In the genomic region with DNA sequence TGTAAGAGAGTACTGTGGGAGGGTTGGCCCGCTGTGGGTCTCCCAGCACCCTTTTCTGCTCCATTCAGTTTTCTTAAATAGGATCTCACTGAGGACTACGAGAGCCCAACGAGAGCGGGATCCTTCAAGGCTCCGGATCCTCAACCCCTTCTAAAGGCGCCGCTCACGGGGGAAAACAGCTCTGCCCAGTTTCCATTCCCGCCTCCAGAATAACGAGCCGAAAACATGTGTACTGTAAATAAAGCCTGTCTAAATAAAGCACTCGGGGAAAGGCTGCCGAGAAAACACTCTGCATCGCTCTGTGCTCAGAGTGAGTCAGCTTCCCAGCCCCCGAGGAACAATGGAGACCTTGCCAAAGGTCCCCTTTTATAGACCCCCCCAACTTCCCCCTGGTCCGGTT, we compare ENCODE assay signal across 10 mouse cellular contexts.
DNase-seq lines count a peak whose midpoint lies in the region; ATAC-seq and TF ChIP-seq lines count a peak whose summit lies in the region.
"Had no signal": no experiment of that assay in that cellular context is flagged by ENCODE, and none has a peak within 500 bp of the region (broad histone marks: within the 10 kb centered on the region; RNA-seq: fewer than 3 reads in every experiment).

No protein-coding gene starts in this region.

- H3K27me3 ChIP-seq in kidney, postnatal 0 days (ENCODE audit: insufficient read depth, low read length): no peaks in the 10 kb centered on the region; the same call in 1 of the 2 replicates
- H3K27me3 ChIP-seq in embryonic facial prominence, embryonic 12.5 days: peaks cover 93% of the 10 kb centered on the region
- H3K27me3 ChIP-seq in heart, postnatal 0 days (ENCODE audit: control insufficient read depth, insufficient read depth, low read length): peaks cover 42% of the 10 kb centered on the region; the same call in 1 of the 2 replicates

- 0 out of 2 replicates have a peak overlapping the region, but pooled peaks have one; percentile 13 for H3K27ac ChIP-seq in kidney, postnatal 0 days
- H3K27ac ChIP-seq in embryonic facial prominence, embryonic 12.5 days: no peak overlapping the region
- H3K27ac ChIP-seq in heart, postnatal 0 days (ENCODE audit: low read depth): peak overlapping the region; percentile 84; the same call in 1 of the 2 replicates
- H3K27ac ChIP-seq in left cerebral cortex, adult 2 months: no peak overlapping the region

- no peak overlapping the region for H3K4me3 ChIP-seq in kidney, postnatal 0 days (replicated peaks; ENCODE audit: low read depth, low read length)
- H3K4me3 ChIP-seq in embryonic facial prominence, embryonic 12.5 days: no peak overlapping the region
- no peak overlapping the region for H3K4me3 ChIP-seq in heart, postnatal 0 days (ENCODE audit: low read depth, low read length)
- no peak overlapping the region for H3K4me3 ChIP-seq in left cerebral cortex, adult 2 months

- WGBS in kidney, postnatal 0 days: 19% methylated on average over 16 of the region's 16 CpGs
- 18% methylated on average over 16 of the region's 16 CpGs for WGBS in embryonic facial prominence, embryonic 12.5 days
- 25% methylated on average over 16 of the region's 16 CpGs for WGBS in heart, postnatal 0 days

- no peak overlapping the region for H3K9ac ChIP-seq in kidney, postnatal 0 days (ENCODE audit: low read depth, low read length)
- no peak overlapping the region for H3K9ac ChIP-seq in embryonic facial prominence, embryonic 12.5 days
- no peak overlapping the region for H3K9ac ChIP-seq in heart, postnatal 0 days (replicated peaks; ENCODE audit: low read depth, low read length)

- no peak for DNase-seq in kidney, postnatal 0 days (ENCODE audit: low spot score)
- DNase-seq in kidney, postnatal 36 days: no peak
- DNase-seq in heart, postnatal 0 days (ENCODE audit: low spot score): no peak
- peak; percentile 57 for DNase-seq in lung, postnatal 10 days
- DNase-seq in left cerebral cortex, adult 2 months (ENCODE audit: extremely low spot score in 1 of 2, low spot score in 2 of 2): no peak
- no peak for DNase-seq in ovary, adult 18-20 months (ENCODE audit: low spot score)
- DNase-seq: adrenal gland, postnatal 25 days; cerebellum, postnatal 36 days; right cerebral cortex, postnatal 4 days had no signal

- H3K4me2 ChIP-seq in kidney, postnatal 0 days (ENCODE audit: low read length): no peak overlapping the region
- 0 out of 2 replicates have a peak overlapping the region, but pooled peaks have one; percentile 5 for H3K4me2 ChIP-seq in embryonic facial prominence, embryonic 12.5 days (replicated peaks)
- H3K4me2 ChIP-seq in heart, postnatal 0 days (ENCODE audit: low read depth, low read length): no peak overlapping the region

- no peaks in the 10 kb centered on the region for H3K36me3 ChIP-seq in kidney, postnatal 0 days (ENCODE audit: insufficient read depth, low read length)
- H3K36me3 ChIP-seq in embryonic facial prominence, embryonic 12.5 days: no peaks in the 10 kb centered on the region
- no peaks in the 10 kb centered on the region for H3K36me3 ChIP-seq in heart, postnatal 0 days (replicated peaks; ENCODE audit: control insufficient read depth, insufficient read depth, low read length)

- TF ChIP-seq EP300 in heart, postnatal 0 days (IDR thresholded peaks at IDR 0.05; ENCODE audit: low read depth): no peak

- no peak for TF ChIP-seq CTCF in kidney, postnatal 0 days (IDR thresholded peaks at IDR 0.05; ENCODE audit: low read depth)
- no peak for TF ChIP-seq CTCF in heart, postnatal 0 days (IDR thresholded peaks at IDR 0.05; ENCODE audit: low read depth)
- TF ChIP-seq CTCF in left cerebral cortex, adult 2 months (IDR thresholded peaks at IDR 0.05): no peak

- no peaks in the 10 kb centered on the region for H3K9me3 ChIP-seq in kidney, postnatal 0 days (replicated peaks; ENCODE audit: low read length)
- no peaks in the 10 kb centered on the region for H3K9me3 ChIP-seq in embryonic facial prominence, embryonic 12.5 days
- no peaks in the 10 kb centered on the region for H3K9me3 ChIP-seq in heart, postnatal 0 days (replicated peaks; ENCODE audit: control insufficient read depth, low read length)

- H3K4me1 ChIP-seq in kidney, postnatal 0 days (replicated peaks; ENCODE audit: insufficient read depth, low read length): peaks cover 3% of the 10 kb centered on the region; the same call in 1 of the 2 replicates
- H3K4me1 ChIP-seq in embryonic facial prominence, embryonic 12.5 days: peaks cover 44% of the 10 kb centered on the region
- H3K4me1 ChIP-seq in heart, postnatal 0 days (ENCODE audit: control insufficient read depth, insufficient read depth): no peaks in the 10 kb centered on the region

- intact Hi-C loops in left cerebral cortex, adult 2 months (cut with DNase I): loop anchor here (10.0 kb wide), 1 partner anchor 340 kb away; no protein-coding TSS in a partner anchor

- ATAC-seq in kidney, postnatal 0 days (replicated peaks; ENCODE audit: low FRiP score, low read depth): no peak
- ATAC-seq in embryonic facial prominence, embryonic 12.5 days (ENCODE audit: insufficient number of reproducible peaks, insufficient read depth, low FRiP score, low TSS enrichment): no peak
- no peak for ATAC-seq in heart, postnatal 0 days (ENCODE audit: insufficient read depth, low read depth)

Comparison
In these comparisons a context has a peak if more than half of its experiments do, and no peak if none do; other contexts are left out.
1. H3K27ac ChIP-seq: peak in kidney, postnatal 0 days (single experiment) and heart, postnatal 0 days (single experiment); none in embryonic facial prominence, embryonic 12.5 days (single experiment) and left cerebral cortex, adult 2 months (single experiment).